ENCODE assay signal across 8 mouse cellular contexts in genomic region chr2:26298208-26298855, GRCm38 (mm10). TPM values are rescaled to one million over a fixed set of nuclear protein-coding genes. Genes with fewer than 3 reads are reported as not detected.
DNase-seq lines count a peak whose midpoint lies in the region; ATAC-seq and TF ChIP-seq lines count a peak whose summit lies in the region.

No protein-coding gene starts in this region.

- H3K36me3 ChIP-seq in limb, embryonic 11.5 days (ENCODE audit: control insufficient read depth, insufficient read depth, low read length): no peaks in the 10 kb centered on the region
- no peaks in the 10 kb centered on the region for H3K36me3 ChIP-seq in limb, embryonic 10.5 days
- no peaks in the 10 kb centered on the region for H3K36me3 ChIP-seq in midbrain, postnatal 0 days (ENCODE audit: insufficient read depth, low read length)

- no peak overlapping the region for H3K9ac ChIP-seq in limb, embryonic 11.5 days (ENCODE audit: low read length)
- H3K9ac ChIP-seq in midbrain, postnatal 0 days (replicated peaks; ENCODE audit: low read length, poor library complexity, severe bottlenecking): peak overlapping the region; percentile 30; the same call in 1 of the 2 replicates

- H3K4me3 ChIP-seq in limb, embryonic 11.5 days (ENCODE audit: low read depth, low read length): no peak overlapping the region
- no peak overlapping the region for H3K4me3 ChIP-seq in limb, embryonic 10.5 days
- no peak overlapping the region for H3K4me3 ChIP-seq in midbrain, postnatal 0 days (ENCODE audit: low read depth, low read length)

- no peak overlapping the region for H3K4me2 ChIP-seq in limb, embryonic 11.5 days (ENCODE audit: low read depth, severe bottlenecking)
- H3K4me2 ChIP-seq in midbrain, postnatal 0 days (ENCODE audit: low read depth, low read length, poor library complexity, severe bottlenecking): peak overlapping the region; percentile 13

- peak; percentile 37 for DNase-seq in limb, embryonic 11.5 days (ENCODE audit: low spot score)
- no peak for DNase-seq in limb, embryonic 10.5 days (ENCODE audit: low spot score)
- DNase-seq in cerebellum, adult 11 months: peak; percentile 47
- peak; percentile 73 to 83 for DNase-seq in frontal cortex, adult 2 months (ENCODE audit: extremely low spot score in 1 of 2, low spot score in 1 of 2)
- DNase-seq in layer of hippocampus, postnatal 36 days: peak; percentile 63 to 70
- peak; percentile 85 for DNase-seq in midbrain, postnatal 0 days (ENCODE audit: low spot score)
- DNase-seq in spleen, postnatal 4 days (ENCODE audit: low spot score in 2 of 2): no peak

- 0 out of 2 replicates have a peak, but pooled peaks cover 3% of the 10 kb centered on the region for H3K27me3 ChIP-seq in limb, embryonic 11.5 days (ENCODE audit: control insufficient read depth, insufficient read depth, low read length)
- H3K27me3 ChIP-seq in limb, embryonic 10.5 days (ENCODE audit: low read depth, poor library complexity, severe bottlenecking): peaks cover 25% of the 10 kb centered on the region
- no peaks in the 10 kb centered on the region for H3K27me3 ChIP-seq in midbrain, postnatal 0 days (ENCODE audit: insufficient read depth, low read length)

- ATAC-seq in limb, embryonic 11.5 days (ENCODE audit: insufficient number of reproducible peaks, low FRiP score, low TSS enrichment, low read depth): no peak
- ATAC-seq in midbrain, postnatal 0 days (ENCODE audit: low FRiP score): peak; percentile 80
- ATAC-seq in erythroid progenitor cell, adult 5-6 weeks (replicated peaks; ENCODE audit: low FRiP score, poor library complexity, severe bottlenecking): no peak

- no peaks in the 10 kb centered on the region; the same call in 1 of the 2 replicates for H3K9me3 ChIP-seq in limb, embryonic 11.5 days (ENCODE audit: control insufficient read depth, low read length)
- no peaks in the 10 kb centered on the region for H3K9me3 ChIP-seq in limb, embryonic 10.5 days (replicated peaks)
- no peaks in the 10 kb centered on the region for H3K9me3 ChIP-seq in midbrain, postnatal 0 days (ENCODE audit: low read length)

- TF ChIP-seq CTCF in midbrain, postnatal 0 days (IDR thresholded peaks at IDR 0.05): peak; percentile 65

- 7% methylated on average over 10 of the region's 10 CpGs for WGBS in limb, embryonic 11.5 days
- 6% methylated on average over 10 of the region's 10 CpGs for WGBS in limb, embryonic 10.5 days
- WGBS in midbrain, postnatal 0 days: 1% methylated on average over 10 of the region's 10 CpGs

- H3K27ac ChIP-seq in limb, embryonic 11.5 days (replicated peaks; ENCODE audit: low read depth, low read length): no peak overlapping the region
- H3K27ac ChIP-seq in limb, embryonic 10.5 days: no peak overlapping the region
- peak overlapping the region; percentile 85 for H3K27ac ChIP-seq in midbrain, postnatal 0 days (ENCODE audit: low read depth, low read length)

- H3K4me1 ChIP-seq in limb, embryonic 11.5 days (ENCODE audit: control insufficient read depth, insufficient read depth, low read length): peaks cover 9% of the 10 kb centered on the region
- H3K4me1 ChIP-seq in limb, embryonic 10.5 days: peaks cover 34% of the 10 kb centered on the region
- H3K4me1 ChIP-seq in midbrain, postnatal 0 days (ENCODE audit: insufficient read depth, low read length): peaks cover 20% of the 10 kb centered on the region

RNA-seq across cellular contexts. Expression of gene Ccdc187, which starts 4.0 kb away (rescaled TPM):
- not detected in 2 replicates for polyA plus RNA-seq in limb, embryonic 11.5 days (2014; fragmentation: Nextera tagmentation; extraction: Ambion mirVana)
- polyA plus RNA-seq in limb, embryonic 10.5 days (2016; fragmentation: Nextera tagmentation; extraction: Ambion mirVana): 0.01 TPM in 1 of 2 replicates, not detected in the other
- 1.6 and 1.8 TPM in 2 replicates for polyA plus RNA-seq in frontal cortex, adult 2 months (2012; rRNA removed)
- total RNA-seq in layer of hippocampus, postnatal 36 days (2021): under 1 TPM; 0.65 to 0.71 TPM
- total RNA-seq in midbrain, postnatal 0 days (2014; rRNA removed): 2.8 and 3.7 TPM in 2 replicates
- polyA plus RNA-seq in midbrain, postnatal 0 days (2015; fragmentation: Nextera tagmentation; extraction: Ambion mirVana): 0.16 and 0.23 TPM in 2 replicates
- not detected in 2 replicates for total RNA-seq in erythroid progenitor cell, adult 5-6 weeks (2015; ENCODE audit: low replicate concordance)
- total RNA-seq in erythroid progenitor cell, adult 5-6 weeks (2017; ENCODE audit: low replicate concordance): not detected in 2 replicates

RNA-seq across cellular contexts. Expression of gene Gpsm1, which starts 17.0 kb away (rescaled TPM):
- 37.4 and 47.1 TPM in 2 replicates for polyA plus RNA-seq in limb, embryonic 11.5 days (2014; fragmentation: Nextera tagmentation; extraction: Ambion mirVana)
- polyA plus RNA-seq in limb, embryonic 10.5 days (2016; fragmentation: Nextera tagmentation; extraction: Ambion mirVana): 83.6 and 91.4 TPM in 2 replicates
- polyA plus RNA-seq in frontal cortex, adult 2 months (2012; rRNA removed): 248 and 275 TPM in 2 replicates
- total RNA-seq in layer of hippocampus, postnatal 36 days (2021): 10 to 100 TPM; 34.5 to 41.8 TPM
- total RNA-seq in midbrain, postnatal 0 days (2014; rRNA removed): 286 and 298 TPM in 2 replicates
- 162 and 163 TPM in 2 replicates for polyA plus RNA-seq in midbrain, postnatal 0 days (2015; fragmentation: Nextera tagmentation; extraction: Ambion mirVana)
- total RNA-seq in erythroid progenitor cell, adult 5-6 weeks (2015; ENCODE audit: low replicate concordance): not detected in 2 replicates
- total RNA-seq in erythroid progenitor cell, adult 5-6 weeks (2017; ENCODE audit: low replicate concordance): 0.13 and 1.4 TPM in 2 replicates

RNA-seq across cellular contexts. Expression of gene Dnlz, which starts 53.6 kb away (rescaled TPM):
- polyA plus RNA-seq in limb, embryonic 11.5 days (2014; fragmentation: Nextera tagmentation; extraction: Ambion mirVana): 31.0 and 31.6 TPM in 2 replicates
- polyA plus RNA-seq in limb, embryonic 10.5 days (2016; fragmentation: Nextera tagmentation; extraction: Ambion mirVana): 33.9 and 36.8 TPM in 2 replicates
- 35.2 and 37.1 TPM in 2 replicates for polyA plus RNA-seq in frontal cortex, adult 2 months (2012; rRNA removed)
- 10 to 100 TPM; 25.7 to 26.5 TPM for total RNA-seq in layer of hippocampus, postnatal 36 days (2021)
- total RNA-seq in midbrain, postnatal 0 days (2014; rRNA removed): 27.4 and 34.3 TPM in 2 replicates
- 24.1 and 26.0 TPM in 2 replicates for polyA plus RNA-seq in midbrain, postnatal 0 days (2015; fragmentation: Nextera tagmentation; extraction: Ambion mirVana)
- 0.72 and 0.84 TPM in 2 replicates for total RNA-seq in erythroid progenitor cell, adult 5-6 weeks (2015; ENCODE audit: low replicate concordance)
- 1.8 and 2.7 TPM in 2 replicates for total RNA-seq in erythroid progenitor cell, adult 5-6 weeks (2017; ENCODE audit: low replicate concordance)

Comparison
In these comparisons a context has a peak if more than half of its experiments do, and no peak if none do; other contexts are left out.
1. DNase-seq: peak in limb, embryonic 11.5 days (single experiment), cerebellum, adult 11 months (single experiment), frontal cortex, adult 2 months (2 of 2), layer of hippocampus, postnatal 36 days (2 of 2) and midbrain, postnatal 0 days (single experiment); none in limb, embryonic 10.5 days (single experiment) and spleen, postnatal 4 days (0 of 2).